Mouse (Mus musculus) small intestine, adult 2 months (tissue): ENCODE measurements around the gene Ndufs2. TPM values are rescaled to one million over a fixed set of nuclear protein-coding genes. Genes with fewer than 3 reads are reported as not detected.
A peak's percentile ranks its signal among the peaks of the same experiment; 100 is the strongest.

Experiments used
- H3K27ac ChIP-seq: fragments of 200-500 bp; 2 replicates; pipeline ENCODE4 v1.5.1; 2012; ENCODE audit warnings: low read depth, low read length, control low read depth, inconsistent platforms; ENCODE audit not compliant: insufficient read depth
- H3K27me3 ChIP-seq: fragments of 200-500 bp; 2 replicates; pipeline ENCODE4 v1.6.1; 2012; ENCODE audit warnings: mild to moderate bottlenecking, moderate library complexity, low read length, inconsistent platforms; ENCODE audit not compliant: control insufficient read depth, insufficient read depth
- H3K36me3 ChIP-seq: fragments of 200-500 bp; 2 replicates; pipeline ENCODE4 v1.6.1; 2012; ENCODE audit warnings: mild to moderate bottlenecking, low read length, control low read depth, inconsistent platforms; ENCODE audit not compliant: control insufficient read depth, insufficient read depth
- H3K4me1 ChIP-seq: fragments of 200-500 bp; 2 replicates; pipeline ENCODE4 v1.6.1; 2012; ENCODE audit warnings: low read length, inconsistent platforms, mixed read lengths; ENCODE audit not compliant: control insufficient read depth, insufficient read depth, insufficient read length
- H3K4me3 ChIP-seq: fragments of 200-500 bp; 2 replicates; pipeline ENCODE4 v1.5.1; 2012; ENCODE audit warnings: low read depth, mild to moderate bottlenecking, control low read depth, inconsistent platforms, low read length, moderate library complexity
- CTCF ChIP-seq: fragments of 200-500 bp; IDR thresholded peaks from 2 replicates; pipeline ENCODE4 v1.5.1; 2012; ENCODE audit warnings: low read depth, mild to moderate bottlenecking, control low read depth, inconsistent platforms, low read length, moderate library complexity, mixed read lengths; ENCODE audit not compliant: insufficient replicate concordance, insufficient read length; ENCODE audit errors: extremely low read depth
- POLR2A ChIP-seq: fragments of 200-500 bp; IDR thresholded peaks from 2 replicates; pipeline ENCODE4 v1.6.1; 2012; ENCODE audit warnings: low read depth, mild to moderate bottlenecking, control low read depth, inconsistent platforms, low read length, moderate library complexity
- WGBS: fragments of 180-500 bp; shearing (Covaris S2); methylation state at CpG from one replicate; pipeline ENCODE4 v1.1.7; 2018; 5-methylcytosine and 5-hydroxymethylcytosine counted together
- polyA plus RNA-seq: library from polyadenylated mRNA; depleted of rRNA; stranded (reverse); fragments of >200 nt; gene quantifications from 2 replicates; pipeline ENCODE4 v1.2.3, GENCODE M21; 2012

Ndufs2 gene
- polyA plus RNA-seq, 1 experiment: 116 TPM

GRCm38 (mm10) chr1:171224857-171225256 is 26.3 kb downstream of the Ndufs2 start, which contains the start of gene Apoa2:
Apoa2 (plus strand) TSS chr1:171225054.
- 78% methylated on average over 5 of the region's 5 CpGs for WGBS

GRCm38 (mm10) chr1:171223796-171224195 is 27.4 kb downstream of the Ndufs2 start:
- 64% methylated on average over 2 of the region's 2 CpGs for WGBS
- Histone ChIP-seq H3K4me3 (no peak overlapping the region), H3K4me1 (peaks cover 14% of the 10 kb centered on the region), H3K27ac (no peak overlapping the region), H3K27me3 (no peaks in the 10 kb centered on the region), H3K36me3 (peaks cover 15% of the 10 kb centered on the region)
- TF ChIP-seq CTCF: no peak
- TF ChIP-seq POLR2A: no peak

More at GRCm38 (mm10) chr1:171224857-171225256, 26.3 kb downstream of the Ndufs2 start, which contains the start of gene Apoa2:
- Histone ChIP-seq H3K4me1 (peaks cover 14% of the 10 kb centered on the region), H3K27me3 (no peaks in the 10 kb centered on the region), H3K4me3 (no peak within 1 kb of the TSS), H3K36me3 (peaks cover 5% of the 10 kb centered on the region; the same call in 1 of the 2 replicates), H3K27ac (no peak within 1 kb of the TSS)
- TF ChIP-seq CTCF (no peak), POLR2A (no peak)

GRCm38 (mm10) chr1:171223168-171223567 is 28.0 kb downstream of the Ndufs2 start:
- 71% methylated on average over 6 of the region's 6 CpGs for WGBS
- peak overlapping the region; percentile 66; the same call in 1 of the 2 replicates for H3K27ac ChIP-seq
- peak overlapping the region; percentile 84 for H3K4me3 ChIP-seq
- H3K4me1 ChIP-seq: peaks cover 14% of the 10 kb centered on the region
- H3K27me3 ChIP-seq: no peaks in the 10 kb centered on the region
- no peak for TF ChIP-seq POLR2A
- peaks cover 22% of the 10 kb centered on the region for H3K36me3 ChIP-seq

GRCm38 (mm10) chr1:171222238-171223155 is 28.7 kb downstream of the Ndufs2 start, which contains the start of gene Tomm40l:
Tomm40l (minus strand) TSS chr1:171222514.
- peak within 1 kb of the TSS; percentile 66 for H3K27ac ChIP-seq

GRCm38 (mm10) chr1:171221281-171222193 is 29.7 kb downstream of the Ndufs2 start:
- Histone ChIP-seq H3K27ac (0 out of 2 replicates have a peak overlapping the region, but pooled peaks have one; percentile 0), H3K4me1 (peaks cover 14% of the 10 kb centered on the region), H3K4me3 (peak overlapping the region; percentile 84), H3K27me3 (no peaks in the 10 kb centered on the region), H3K36me3 (peaks cover 34% of the 10 kb centered on the region)
- 6% methylated on average over 22 of the region's 22 CpGs for WGBS
- TF ChIP-seq CTCF: no peak
- TF ChIP-seq POLR2A: no peak

More at GRCm38 (mm10) chr1:171222238-171223155, 28.7 kb downstream of the Ndufs2 start, which contains the start of gene Tomm40l:
- H3K4me3 ChIP-seq: peak within 1 kb of the TSS; percentile 84
- H3K27me3 ChIP-seq: no peaks in the 10 kb centered on the region
- TF ChIP-seq CTCF (no peak), POLR2A (peak; percentile 68; the same call in 1 of the 2 replicates)
- 1% methylated on average over 28 of the region's 28 CpGs for WGBS
- H3K36me3 ChIP-seq: peaks cover 25% of the 10 kb centered on the region
- H3K4me1 ChIP-seq: peaks cover 14% of the 10 kb centered on the region

- no peaks in the 10 kb centered on the region for H3K27me3 ChIP-seq
- H3K36me3 ChIP-seq: peaks cover 34% of the 10 kb centered on the region
- peaks cover 14% of the 10 kb centered on the region for H3K4me1 ChIP-seq
- H3K27ac ChIP-seq: 0 out of 2 replicates have a peak overlapping the region, but pooled peaks have one; percentile 0
- TF ChIP-seq POLR2A (no peak), CTCF (peak; percentile 89; the same call in 1 of the 2 replicates)
- 7% methylated on average over 10 of the region's 10 CpGs for WGBS
- peak overlapping the region; percentile 23 for H3K4me3 ChIP-seq
These were observed 30.3 kb downstream of the Ndufs2 start for GRCm38 (mm10) chr1:171220871-171221270.
